Mouse (Mus musculus) midbrain, embryonic 16.5 days (tissue): ENCODE results near the gene Tfrc. TPM values are rescaled to one million over a fixed set of nuclear protein-coding genes. Genes with fewer than 3 reads are reported as not detected.

Experiments used
- ATAC-seq: fragments of 200-750 bp; cut with Nextera tagmentation; 2 replicates; pipeline ENCODE4 v1.8.0; 2017; ENCODE audit warnings: moderate TSS enrichment
- H3K27ac ChIP-seq: fragments of 300-500 bp; sonication (generic); 2 replicates; pipeline ENCODE4 v1.5.1; 2014; ENCODE audit warnings: mild to moderate bottlenecking, low read length, mixed read lengths
- H3K27me3 ChIP-seq: fragments of 300-500 bp; sonication (generic); 2 replicates; pipeline ENCODE4 v1.6.1; 2014; ENCODE audit warnings: low read depth, low read length, mixed read lengths; ENCODE audit not compliant: control insufficient read depth, insufficient read depth
- H3K36me3 ChIP-seq: fragments of 300-500 bp; sonication (generic); 2 replicates; pipeline ENCODE4 v1.6.1; 2014; ENCODE audit warnings: mild to moderate bottlenecking, low read length, moderate library complexity, mixed read lengths; ENCODE audit not compliant: control insufficient read depth, insufficient read depth
- H3K4me1 ChIP-seq: fragments of 300-500 bp; sonication (generic); 2 replicates; pipeline ENCODE4 v1.6.1; 2014; ENCODE audit warnings: mild to moderate bottlenecking, low read length, mixed read lengths; ENCODE audit not compliant: control insufficient read depth, insufficient read depth
- H3K4me2 ChIP-seq: fragments of 300-500 bp; sonication (generic); 2 replicates; pipeline ENCODE4 v1.6.1; 2014; ENCODE audit warnings: mild to moderate bottlenecking, low read length, mixed read lengths
- H3K4me3 ChIP-seq: fragments of 300-500 bp; sonication (generic); 2 replicates; pipeline ENCODE4 v1.5.1; 2014; ENCODE audit warnings: low read depth, mild to moderate bottlenecking, low read length, moderate library complexity, mixed read lengths
- H3K9ac ChIP-seq: fragments of 300-500 bp; sonication (generic); 2 replicates; pipeline ENCODE4 v1.6.1; 2014; ENCODE audit warnings: low read depth, low read length, mixed read lengths
- H3K9me3 ChIP-seq: fragments of 300-500 bp; sonication (generic); replicated peaks from 2 replicates; pipeline ENCODE4 v1.6.1; 2014; ENCODE audit warnings: mild to moderate bottlenecking, low read length, mixed read lengths; ENCODE audit not compliant: control insufficient read depth, poor library complexity, severe bottlenecking
- WGBS: fragments of 180-500 bp; shearing (Covaris S2); extraction: QIAGEN DNeasy Blood & Tissue Kit; methylation state at CpG from one replicate; pipeline ENCODE4 v1.1.7; 2014; 5-methylcytosine and 5-hydroxymethylcytosine counted together
- polyA plus RNA-seq: library from polyadenylated mRNA; unstranded; fragments of >200 nt; fragmentation: Nextera tagmentation; extraction: Ambion mirVana; gene quantifications from 2 replicates; pipeline ENCODE4 v1.2.1, GENCODE M21; 2015

Tfrc gene
- polyA plus RNA-seq, 1 experiment from 2014 or later = 33.3 TPM

DNA sequence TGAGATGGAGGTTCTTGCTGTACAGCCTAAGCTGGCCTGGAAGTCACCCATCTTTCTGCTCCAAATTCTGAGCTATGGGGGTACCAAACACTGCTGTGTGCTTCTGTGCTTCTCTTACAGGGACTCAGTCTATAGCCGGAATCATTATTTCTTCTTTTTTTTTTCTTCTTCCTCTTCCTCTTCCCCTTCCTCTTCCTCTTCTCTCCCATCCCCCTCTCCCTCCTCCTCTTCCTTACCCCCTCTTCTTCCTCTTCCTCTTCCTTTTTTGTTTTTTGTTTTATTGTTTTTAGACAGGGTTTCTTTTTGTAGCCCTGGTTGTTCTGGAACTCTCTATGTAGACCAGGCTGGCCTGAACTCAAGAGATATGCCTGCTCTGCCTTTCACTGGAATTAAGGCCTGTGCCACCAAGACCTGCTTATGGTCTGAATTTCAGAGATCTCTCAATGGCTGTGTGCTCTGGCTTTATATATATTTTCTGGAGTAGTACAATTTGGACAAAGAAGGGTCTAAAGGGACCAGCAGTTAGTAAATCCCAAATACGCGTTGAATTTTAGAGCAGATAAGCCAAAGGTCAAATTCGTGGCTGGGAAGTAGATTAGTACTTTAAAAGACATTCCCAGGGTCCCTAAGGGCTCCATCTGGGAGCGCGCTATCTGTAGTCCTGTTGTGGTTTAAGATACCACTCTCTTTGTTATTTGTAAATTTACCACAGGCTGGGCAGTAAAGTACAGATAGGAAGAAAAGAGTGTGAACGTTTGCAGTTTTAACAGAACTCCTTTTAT lies 967 bp upstream of the Tfrc start:
- ATAC-seq = no peak
- WGBS = 57% methylated on average over 7 of the region's 7 CpGs
- no peak overlapping the region for H3K9ac ChIP-seq
- H3K27ac ChIP-seq = no peak overlapping the region
- no peaks in the 10 kb centered on the region for H3K36me3 ChIP-seq
- H3K9me3 ChIP-seq = no peaks in the 10 kb centered on the region
- H3K4me3 ChIP-seq = no peak overlapping the region
- no peaks in the 10 kb centered on the region for H3K27me3 ChIP-seq
- peak overlapping the region; percentile 48 for H3K4me2 ChIP-seq
- H3K4me1 ChIP-seq = peaks cover 12% of the 10 kb centered on the region

DNA sequence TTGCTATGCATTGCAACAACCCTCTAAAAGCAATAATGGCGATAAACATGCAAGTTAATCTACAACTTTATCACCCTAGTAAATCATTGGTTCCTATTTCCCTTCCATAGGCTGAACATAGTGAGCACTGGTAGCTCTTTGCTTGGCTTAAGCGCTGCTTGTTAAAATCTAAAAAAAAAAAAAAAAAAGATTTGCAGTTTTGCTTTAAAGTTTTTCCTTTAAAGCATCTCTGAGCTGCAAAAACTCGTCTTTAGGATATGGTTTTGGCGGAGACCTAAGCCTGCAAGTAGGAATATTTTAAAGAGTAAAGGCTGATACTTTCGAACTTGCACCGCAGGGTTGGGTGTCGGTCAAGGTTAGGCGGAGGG lies 392 bp upstream of the Tfrc start:
- 0 out of 2 replicates have a peak, but pooled peaks have one; percentile 0 for ATAC-seq
- Histone ChIP-seq H3K27me3 (no peaks in the 10 kb centered on the region), H3K4me1 (peaks cover 12% of the 10 kb centered on the region), H3K9ac (no peak overlapping the region), H3K4me2 (peak overlapping the region; percentile 48), H3K9me3 (no peaks in the 10 kb centered on the region), H3K36me3 (no peaks in the 10 kb centered on the region), H3K4me3 (peak overlapping the region; percentile 89), H3K27ac (peak overlapping the region; percentile 92)
- 12% methylated on average over 8 of the region's 8 CpGs for WGBS

DNA sequence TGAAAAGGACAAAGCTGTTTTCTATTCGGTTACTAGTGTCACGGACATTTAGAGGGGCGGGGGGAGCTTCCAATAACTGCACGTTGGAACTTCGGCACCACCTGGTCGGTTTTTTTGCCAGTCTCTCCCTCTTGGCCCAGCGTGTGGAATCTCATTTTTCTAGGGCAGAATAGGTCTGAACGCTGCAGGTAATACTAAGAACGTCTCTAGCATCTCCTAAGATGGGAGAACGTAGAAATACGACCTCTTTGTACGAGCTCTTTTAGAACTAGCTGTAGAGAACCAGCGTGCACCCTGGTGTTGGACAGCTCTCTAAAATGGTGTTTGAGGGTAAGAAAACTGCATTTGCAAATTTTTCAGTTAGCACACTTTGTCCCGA lies 670 bp downstream of the Tfrc start:
- no peaks in the 10 kb centered on the region for H3K9me3 ChIP-seq
- H3K4me2 ChIP-seq = peak overlapping the region; percentile 70
- H3K27me3 ChIP-seq = no peaks in the 10 kb centered on the region
- H3K9ac ChIP-seq = peak overlapping the region; percentile 86
- H3K27ac ChIP-seq = peak overlapping the region; percentile 92
- WGBS = under 1% methylated on average over 14 of the region's 14 CpGs
- peaks cover 12% of the 10 kb centered on the region for H3K4me1 ChIP-seq
- peak; percentile 23 for ATAC-seq
- H3K36me3 ChIP-seq = no peaks in the 10 kb centered on the region
- peak overlapping the region; percentile 89 for H3K4me3 ChIP-seq

DNA sequence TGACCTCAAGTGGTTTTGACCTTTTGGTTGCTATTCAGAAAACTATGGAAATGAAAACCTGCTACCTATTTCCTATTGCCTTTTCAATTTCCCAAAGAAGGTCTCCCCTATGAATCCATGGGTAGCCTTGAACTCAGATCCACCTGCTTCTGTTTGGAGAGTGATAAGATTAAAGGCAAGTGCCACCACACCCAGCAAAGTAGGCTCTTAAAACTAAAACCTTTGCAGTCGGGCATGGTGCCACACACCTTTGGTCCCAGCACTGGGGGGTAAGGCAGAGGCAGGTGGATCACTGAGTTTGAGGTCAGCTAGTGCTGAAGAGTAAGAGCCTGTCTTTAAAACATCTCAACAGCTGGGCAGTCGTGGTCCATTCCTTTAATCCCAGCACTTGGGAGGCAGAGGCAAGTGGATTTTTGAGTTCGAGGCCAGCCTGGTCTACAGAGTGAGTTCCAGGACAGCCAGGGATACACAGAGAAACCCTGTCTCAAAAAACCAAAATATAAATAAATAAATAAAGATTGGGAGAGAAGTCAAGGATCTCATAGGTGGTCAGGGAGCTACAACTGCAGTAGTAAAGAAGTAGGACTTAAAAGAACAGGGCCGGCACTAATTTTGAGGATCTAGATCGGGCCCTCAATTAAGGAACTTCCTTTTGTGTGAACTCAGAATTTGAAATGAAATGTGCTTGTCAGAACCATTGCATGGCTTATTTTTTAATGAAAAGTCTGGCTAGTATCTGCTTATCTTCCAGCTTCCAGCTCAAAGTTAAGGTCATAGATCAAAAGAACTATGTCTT lies 1.9 kb downstream of the Tfrc start:
- 76% methylated on average over 5 of the region's 5 CpGs for WGBS
- Histone ChIP-seq H3K36me3 (peaks cover 1% of the 10 kb centered on the region; the same call in 1 of the 2 replicates), H3K9me3 (no peaks in the 10 kb centered on the region), H3K27me3 (no peaks in the 10 kb centered on the region), H3K4me3 (peak overlapping the region; percentile 89), H3K4me1 (peaks cover 12% of the 10 kb centered on the region), H3K4me2 (peak overlapping the region; percentile 70), H3K27ac (no peak overlapping the region), H3K9ac (no peak overlapping the region)
- ATAC-seq = no peak

DNA sequence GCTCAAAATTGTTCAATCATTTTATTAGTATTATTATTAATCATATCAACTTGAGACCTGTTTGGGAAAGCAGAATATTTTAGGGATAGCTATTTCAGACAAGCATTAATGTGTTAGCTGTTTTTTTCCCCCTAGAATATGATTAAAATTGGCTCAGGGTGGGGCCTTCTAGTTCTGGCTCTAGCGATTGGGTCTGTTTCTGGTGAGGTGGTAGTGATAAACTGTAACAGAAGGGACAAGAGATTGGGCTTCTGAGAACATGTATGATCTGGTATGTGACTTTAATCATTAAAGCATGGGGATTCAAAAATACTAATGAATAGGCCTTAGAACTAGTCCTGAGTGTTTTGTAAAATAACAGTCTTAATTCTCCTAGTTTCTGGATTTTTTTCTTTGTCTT lies 3.3 kb downstream of the Tfrc start:
- 83% methylated on average over 1 of the region's 1 CpGs for WGBS
- no peak overlapping the region for H3K9ac ChIP-seq
- no peak for ATAC-seq

DNA sequence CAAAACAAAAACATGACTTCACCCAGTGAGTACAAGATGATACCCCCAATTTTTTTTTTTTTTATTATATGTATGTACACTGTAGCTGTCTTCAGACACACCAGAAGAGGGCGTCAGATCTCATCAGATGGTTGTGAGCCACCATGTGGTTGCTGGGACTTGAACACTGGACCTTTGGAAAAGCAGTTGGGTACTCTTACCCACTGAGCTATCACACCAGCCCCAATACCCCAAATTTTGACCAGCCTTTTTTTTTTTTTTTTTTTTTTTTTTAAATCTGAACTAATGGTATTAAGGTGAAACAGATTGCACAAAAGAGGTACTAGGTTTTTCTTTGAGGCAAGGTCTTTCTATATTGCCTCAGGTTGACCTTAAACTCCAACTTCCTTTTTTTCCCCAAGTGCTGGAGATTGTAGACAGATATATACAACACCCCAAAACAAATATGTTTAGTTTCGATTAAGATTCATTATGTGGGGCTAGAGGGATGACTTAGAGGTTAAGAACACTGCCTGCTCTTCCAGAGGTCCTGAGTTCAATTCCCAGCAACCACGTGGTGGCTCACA lies 4.6 kb downstream of the Tfrc start:
- ATAC-seq = no peak
- Histone ChIP-seq H3K9me3 (no peaks in the 10 kb centered on the region), H3K9ac (no peak overlapping the region), H3K4me1 (peaks cover 12% of the 10 kb centered on the region), H3K27ac (no peak overlapping the region), H3K36me3 (peaks cover 5% of the 10 kb centered on the region), H3K27me3 (no peaks in the 10 kb centered on the region), H3K4me3 (no peak overlapping the region), H3K4me2 (no peak overlapping the region)
- WGBS = 86% methylated on average over 3 of the region's 3 CpGs

More for the DNA sequence above, 3.3 kb downstream of the Tfrc start:
- Histone ChIP-seq H3K27me3 (no peaks in the 10 kb centered on the region), H3K27ac (no peak overlapping the region), H3K36me3 (peaks cover 5% of the 10 kb centered on the region), H3K4me1 (peaks cover 12% of the 10 kb centered on the region), H3K9me3 (no peaks in the 10 kb centered on the region), H3K4me3 (no peak overlapping the region), H3K4me2 (no peak overlapping the region)

DNA sequence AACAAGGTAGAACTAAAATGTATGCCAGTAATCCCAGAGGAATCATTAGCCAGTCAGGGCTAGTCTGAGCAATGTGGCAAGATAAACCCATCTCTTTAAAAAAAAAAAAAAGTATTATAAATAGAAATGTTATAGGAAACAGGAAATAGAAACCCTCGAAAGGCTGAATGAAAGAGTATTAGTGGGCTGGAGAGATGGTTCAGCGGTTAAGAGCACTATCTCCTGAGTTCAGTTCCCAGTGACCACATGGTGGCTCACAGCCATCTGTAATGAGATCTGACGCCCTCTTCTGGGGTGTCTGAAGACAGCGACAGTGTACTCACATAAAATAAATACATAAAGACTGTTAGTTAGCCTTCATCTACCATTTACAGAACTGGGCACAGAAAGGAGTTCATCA lies 5.3 kb downstream of the Tfrc start:
- no peaks in the 10 kb centered on the region for H3K27me3 ChIP-seq
- WGBS = 66% methylated on average over 4 of the region's 4 CpGs
- H3K27ac ChIP-seq = no peak overlapping the region
- no peak overlapping the region for H3K4me2 ChIP-seq
- no peak overlapping the region for H3K4me3 ChIP-seq
- H3K4me1 ChIP-seq = peaks cover 12% of the 10 kb centered on the region
- no peak for ATAC-seq
- no peak overlapping the region for H3K9ac ChIP-seq
- H3K9me3 ChIP-seq = no peaks in the 10 kb centered on the region
- H3K36me3 ChIP-seq = peaks cover 8% of the 10 kb centered on the region

DNA sequence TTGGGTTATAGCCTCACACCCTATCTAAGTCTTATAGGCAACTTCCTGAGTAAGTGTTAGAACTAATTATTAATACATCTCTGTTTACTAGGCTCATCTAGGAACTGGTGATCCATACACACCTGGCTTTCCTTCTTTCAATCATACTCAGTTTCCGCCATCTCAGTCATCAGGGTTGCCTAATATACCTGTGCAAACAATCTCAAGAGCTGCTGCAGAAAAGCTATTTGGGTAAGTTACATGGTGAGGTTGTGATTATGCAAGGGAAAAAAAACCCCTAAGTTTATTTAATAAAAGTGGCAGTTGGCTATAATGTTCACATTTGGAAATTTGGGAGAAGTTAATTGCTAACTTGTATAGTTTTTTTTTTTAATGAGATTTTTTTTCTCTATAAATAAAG lies 10.2 kb downstream of the Tfrc start:
- H3K4me3 ChIP-seq = no peak overlapping the region
- no peak overlapping the region for H3K27ac ChIP-seq
- ATAC-seq = no peak
- H3K9me3 ChIP-seq = no peaks in the 10 kb centered on the region
- no peak overlapping the region for H3K9ac ChIP-seq
- no peaks in the 10 kb centered on the region for H3K4me1 ChIP-seq
- no peaks in the 10 kb centered on the region for H3K27me3 ChIP-seq
- peaks cover 34% of the 10 kb centered on the region for H3K36me3 ChIP-seq
- WGBS = 91% methylated on average over 1 of the region's 1 CpGs
- H3K4me2 ChIP-seq = no peak overlapping the region

DNA sequence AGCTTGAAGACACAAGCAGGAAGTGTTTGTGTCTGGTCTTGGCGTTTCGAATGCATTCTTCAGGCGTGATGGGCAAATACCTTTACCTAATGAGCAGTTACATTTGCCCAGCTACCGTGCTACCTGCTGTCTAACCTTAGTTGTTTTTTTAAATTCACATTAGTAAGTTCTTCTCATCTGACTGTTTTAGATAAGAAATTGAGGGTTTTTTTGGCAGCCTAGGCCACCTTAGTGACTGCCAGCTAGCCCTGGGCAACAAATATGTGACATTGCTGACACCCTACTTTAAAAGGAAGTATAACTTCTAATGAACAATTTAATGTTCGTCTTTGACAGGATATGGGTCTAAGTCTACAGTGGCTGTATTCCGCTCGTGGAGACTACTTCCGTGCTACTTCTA lies 19.4 kb downstream of the Tfrc start:
- peaks cover 30% of the 10 kb centered on the region for H3K36me3 ChIP-seq
- 94% methylated on average over 8 of the region's 8 CpGs for WGBS
- H3K4me2 ChIP-seq = no peak overlapping the region
- no peaks in the 10 kb centered on the region for H3K4me1 ChIP-seq
- no peaks in the 10 kb centered on the region for H3K27me3 ChIP-seq
- H3K9ac ChIP-seq = no peak overlapping the region
- no peak overlapping the region for H3K4me3 ChIP-seq
- no peak overlapping the region for H3K27ac ChIP-seq
- ATAC-seq = no peak
- no peaks in the 10 kb centered on the region for H3K9me3 ChIP-seq
